Mouse (Mus musculus) olfactory bulb, adult 2 months (tissue): ENCODE results near the gene Fkbp6.

Experiments used
- CTCF ChIP-seq: fragments of 200-500 bp; IDR thresholded peaks from 2 replicates; pipeline ENCODE4 v1.5.1; 2012; ENCODE audit warnings: low read depth, mild to moderate bottlenecking, low read length, moderate library complexity; ENCODE audit not compliant: insufficient read depth
- POLR2A ChIP-seq: fragments of 200-500 bp; IDR thresholded peaks from 2 replicates; pipeline ENCODE4 v1.6.1; 2012; ENCODE audit warnings: mild to moderate bottlenecking, low read depth, low read length, moderate library complexity; ENCODE audit not compliant: insufficient read depth

DNA sequence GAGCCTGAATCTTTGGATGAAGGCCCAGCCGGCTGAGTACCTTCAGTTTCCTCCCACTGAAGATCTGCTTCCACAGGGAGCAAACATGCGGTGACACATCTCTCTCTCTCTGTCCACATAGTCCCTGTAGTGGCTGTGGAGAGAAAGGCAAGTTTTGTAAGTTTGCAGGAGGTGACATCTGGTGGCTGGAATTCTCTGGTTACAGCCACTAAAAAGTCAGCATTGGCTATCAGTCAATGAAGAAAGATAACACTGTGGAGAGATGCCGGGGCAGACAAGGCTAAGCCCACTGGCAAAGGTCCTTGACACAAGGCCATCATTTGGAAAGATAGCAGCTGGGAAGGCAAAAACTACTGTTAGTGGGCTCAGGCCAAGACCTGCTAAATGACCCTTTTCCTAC, 12.3 kb downstream of the Fkbp6 start:
- TF ChIP-seq CTCF: no peak
- TF ChIP-seq POLR2A: no peak
